Mouse (Mus musculus): ENCODE data around the gene Egfl7.

- TF ChIP-seq POLR2A (IDR thresholded peaks at IDR 0.05; ENCODE audit: low read depth, low read length) (no peak), CTCF (IDR thresholded peaks at IDR 0.05; ENCODE audit: borderline replicate concordance, insufficient read depth, low read length) (no peak)
These were observed 45.2 kb upstream of the Egfl7 start for GRCm38 (mm10) chr2:26534616-26535015.
